Mouse (Mus musculus) hindbrain, embryonic 10.5 days (tissue): ENCODE measurements around the gene Pbld1. TPM values are rescaled to one million over a fixed set of nuclear protein-coding genes. Genes with fewer than 3 reads are reported as not detected.

Source experiments
- DNase-seq: peaks from one replicate; pipeline ENCODE4 v3.0.0-alpha.2; 2017; ENCODE audit warnings: low spot score
- H3K27ac ChIP-seq: fragments of 300-500 bp; sonication (generic); 2 replicates; pipeline ENCODE4 v1.5.1; 2016; ENCODE audit warnings: mild to moderate bottlenecking, moderate library complexity
- H3K27me3 ChIP-seq: fragments of 300-500 bp; sonication (generic); 2 replicates; pipeline ENCODE4 v1.6.1; 2016; ENCODE audit warnings: mild to moderate bottlenecking; ENCODE audit not compliant: poor library complexity, insufficient read depth, severe bottlenecking
- H3K36me3 ChIP-seq: fragments of 300-500 bp; sonication (generic); 2 replicates; pipeline ENCODE4 v1.6.1; 2016; ENCODE audit warnings: mild to moderate bottlenecking, moderate library complexity
- H3K4me1 ChIP-seq: fragments of 300-500 bp; sonication (generic); replicated peaks from 2 replicates; pipeline ENCODE4 v1.6.1; 2016; ENCODE audit warnings: mild to moderate bottlenecking
- H3K4me3 ChIP-seq: fragments of 300-500 bp; sonication (generic); 2 replicates; pipeline ENCODE4 v1.5.1; 2016; ENCODE audit warnings: mild to moderate bottlenecking, moderate library complexity
- H3K9me3 ChIP-seq: fragments of 300-500 bp; sonication (generic); 2 replicates; pipeline ENCODE4 v1.6.1; 2016; ENCODE audit warnings: mild to moderate bottlenecking, moderate library complexity
- WGBS: fragments of 180-500 bp; shearing (Covaris S2); methylation state at CpG from one replicate; pipeline ENCODE4 v1.1.7; 2016; 5-methylcytosine and 5-hydroxymethylcytosine counted together
- polyA plus RNA-seq: library from polyadenylated mRNA; unstranded; fragments of >200 nt; fragmentation: Nextera tagmentation; extraction: Ambion mirVana; gene quantifications from 2 replicates; pipeline ENCODE4 v1.2.1, GENCODE M21; 2016

Pbld1 gene
- 1.6 and 2.0 TPM in 2 replicates for polyA plus RNA-seq

- WGBS = 94% methylated on average over 2 of the region's 2 CpGs
- H3K9me3 ChIP-seq = no peaks in the 10 kb centered on the region
- no peaks in the 10 kb centered on the region for H3K27me3 ChIP-seq
- H3K4me3 ChIP-seq = no peak within 1 kb of the TSS
- no peak for DNase-seq
- H3K27ac ChIP-seq = no peak within 1 kb of the TSS
- peaks cover 17% of the 10 kb centered on the region; the same call in 1 of the 2 replicates for H3K4me1 ChIP-seq
- no peaks in the 10 kb centered on the region for H3K36me3 ChIP-seq
These were observed at the start of gene Pbld1 for GRCm38 (mm10) chr10:63059862-63060261. TSS of gene Pbld1 (plus strand) at chr10:63060162.

GRCm38 (mm10) chr10:63010268-63010667 lies 49.7 kb upstream of the Pbld1 start:
- Histone ChIP-seq H3K27me3 (no peaks in the 10 kb centered on the region), H3K9me3 (no peaks in the 10 kb centered on the region), H3K4me3 (no peak overlapping the region), H3K4me1 (no peaks in the 10 kb centered on the region), H3K27ac (no peak overlapping the region), H3K36me3 (peaks cover 98% of the 10 kb centered on the region)
- DNase-seq = no peak
- WGBS = 88% methylated on average over 4 of the region's 4 CpGs

- Histone ChIP-seq H3K4me1 (no peaks in the 10 kb centered on the region), H3K27me3 (no peaks in the 10 kb centered on the region), H3K36me3 (peaks cover 98% of the 10 kb centered on the region), H3K9me3 (no peaks in the 10 kb centered on the region), H3K27ac (no peak overlapping the region), H3K4me3 (no peak overlapping the region)
- 89% methylated on average over 6 of the region's 6 CpGs for WGBS
- DNase-seq = no peak
These were observed 48.4 kb upstream of the Pbld1 start for GRCm38 (mm10) chr10:63011556-63011955.

DNA sequence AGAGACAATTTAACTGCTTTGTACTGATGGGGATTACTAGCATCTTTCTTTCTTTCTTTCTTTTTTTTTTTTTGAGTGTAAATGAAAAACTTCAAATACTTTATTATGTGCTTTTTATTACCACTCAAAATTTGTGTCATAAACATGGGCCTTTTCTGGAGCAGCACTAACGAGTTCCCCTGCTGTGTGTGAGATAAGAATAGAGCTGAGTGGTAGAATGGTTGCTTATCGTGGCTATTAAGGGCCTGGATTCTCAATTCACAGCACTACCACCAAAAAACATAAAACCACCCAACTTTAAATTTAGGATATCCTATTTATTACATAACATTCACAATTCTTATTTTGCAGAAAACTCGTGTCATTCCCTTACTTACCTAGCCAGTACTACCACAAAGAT lies 46.5 kb upstream of the Pbld1 start:
- Histone ChIP-seq H3K36me3 (peaks cover 98% of the 10 kb centered on the region), H3K9me3 (no peaks in the 10 kb centered on the region), H3K27me3 (no peaks in the 10 kb centered on the region), H3K4me3 (no peak overlapping the region), H3K27ac (no peak overlapping the region), H3K4me1 (no peaks in the 10 kb centered on the region)
- WGBS = 90% methylated on average over 3 of the region's 3 CpGs
- no peak for DNase-seq

- H3K4me1 ChIP-seq = peaks cover under 1% of the 10 kb centered on the region; the same call in 1 of the 2 replicates
- no peaks in the 10 kb centered on the region for H3K27me3 ChIP-seq
- H3K9me3 ChIP-seq = no peaks in the 10 kb centered on the region
- H3K36me3 ChIP-seq = peaks cover 95% of the 10 kb centered on the region
- H3K27ac ChIP-seq = no peak overlapping the region
- 92% methylated on average over 9 of the region's 9 CpGs for WGBS
- H3K4me3 ChIP-seq = no peak overlapping the region
- no peak for DNase-seq
These were observed 45.8 kb upstream of the Pbld1 start for GRCm38 (mm10) chr10:63014168-63014567.

DNA sequence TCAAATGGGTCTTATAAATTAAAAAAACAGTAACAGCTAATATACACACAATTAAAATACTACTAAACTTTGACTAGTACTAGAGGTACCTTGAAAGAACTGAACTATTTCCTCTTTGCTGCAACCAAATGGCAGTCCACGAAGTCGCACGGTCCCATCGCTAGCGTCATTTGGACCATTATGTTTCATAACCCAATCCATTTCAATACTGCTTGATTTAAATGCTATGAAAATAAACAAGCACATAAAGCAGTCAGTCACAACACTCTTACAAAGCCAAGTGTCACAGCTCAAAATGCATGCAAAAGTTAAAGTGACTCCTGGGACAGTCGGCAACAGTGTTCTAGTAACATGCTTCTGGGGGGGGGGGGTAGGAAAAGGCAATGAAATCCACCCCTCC lies 40.7 kb upstream of the Pbld1 start:
- Histone ChIP-seq H3K27ac (no peak overlapping the region), H3K9me3 (no peaks in the 10 kb centered on the region), H3K27me3 (no peaks in the 10 kb centered on the region), H3K4me1 (peaks cover 26% of the 10 kb centered on the region), H3K4me3 (no peak overlapping the region), H3K36me3 (peaks cover 45% of the 10 kb centered on the region)
- WGBS = 94% methylated on average over 6 of the region's 6 CpGs
- no peak for DNase-seq

GRCm38 (mm10) chr10:63021702-63022101 lies 38.3 kb upstream of the Pbld1 start:
- Histone ChIP-seq H3K27me3 (no peaks in the 10 kb centered on the region), H3K9me3 (no peaks in the 10 kb centered on the region), H3K4me3 (peak overlapping the region; percentile 95), H3K36me3 (peaks cover 21% of the 10 kb centered on the region), H3K27ac (peak overlapping the region; percentile 100), H3K4me1 (peaks cover 48% of the 10 kb centered on the region)
- DNase-seq = no peak
- WGBS = 65% methylated on average over 4 of the region's 4 CpGs

DNA sequence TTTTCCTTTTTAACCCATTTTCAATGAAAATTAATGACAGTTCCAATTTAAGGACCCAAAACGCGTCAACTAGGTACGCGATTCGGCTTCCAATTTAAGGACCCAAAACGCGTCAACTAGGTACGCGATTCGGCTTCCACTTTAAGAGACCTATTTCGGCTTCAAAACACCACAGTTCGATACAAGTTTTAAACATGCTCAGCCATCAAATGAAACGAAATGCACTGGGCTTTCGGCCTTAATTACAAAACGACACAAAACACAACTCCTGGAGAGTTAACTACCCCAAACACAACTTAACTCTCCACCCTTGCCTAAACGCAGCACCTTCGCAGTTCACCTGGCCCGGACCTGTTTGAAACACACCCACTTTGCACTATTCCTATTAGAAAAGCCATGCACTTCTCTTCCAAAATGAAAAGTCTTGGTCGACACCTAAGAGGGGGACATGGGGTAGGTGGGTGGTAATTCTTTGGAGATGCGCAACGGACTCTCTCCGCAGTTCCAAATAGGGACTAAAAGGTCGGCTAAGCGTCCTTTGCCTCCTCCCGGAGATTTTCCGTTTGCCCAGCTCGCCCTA lies 37.3 kb upstream of the Pbld1 start:
- WGBS = under 1% methylated on average over 27 of the region's 27 CpGs
- H3K27me3 ChIP-seq = no peaks in the 10 kb centered on the region
- no peak for DNase-seq
- no peaks in the 10 kb centered on the region for H3K9me3 ChIP-seq
- H3K36me3 ChIP-seq = peaks cover 12% of the 10 kb centered on the region
- H3K4me3 ChIP-seq = peak overlapping the region; percentile 95
- peaks cover 56% of the 10 kb centered on the region for H3K4me1 ChIP-seq
- H3K27ac ChIP-seq = peak overlapping the region; percentile 100

GRCm38 (mm10) chr10:63023121-63023748 lies 36.7 kb upstream of the Pbld1 start:
- no peaks in the 10 kb centered on the region for H3K27me3 ChIP-seq
- H3K4me1 ChIP-seq = peaks cover 61% of the 10 kb centered on the region
- H3K36me3 ChIP-seq = peaks cover 6% of the 10 kb centered on the region
- under 1% methylated on average over 68 of the region's 68 CpGs for WGBS
- peak overlapping the region; percentile 100 for H3K27ac ChIP-seq
- peak overlapping the region; percentile 95 for H3K4me3 ChIP-seq
- H3K9me3 ChIP-seq = no peaks in the 10 kb centered on the region
- peak; percentile 74 for DNase-seq

DNA sequence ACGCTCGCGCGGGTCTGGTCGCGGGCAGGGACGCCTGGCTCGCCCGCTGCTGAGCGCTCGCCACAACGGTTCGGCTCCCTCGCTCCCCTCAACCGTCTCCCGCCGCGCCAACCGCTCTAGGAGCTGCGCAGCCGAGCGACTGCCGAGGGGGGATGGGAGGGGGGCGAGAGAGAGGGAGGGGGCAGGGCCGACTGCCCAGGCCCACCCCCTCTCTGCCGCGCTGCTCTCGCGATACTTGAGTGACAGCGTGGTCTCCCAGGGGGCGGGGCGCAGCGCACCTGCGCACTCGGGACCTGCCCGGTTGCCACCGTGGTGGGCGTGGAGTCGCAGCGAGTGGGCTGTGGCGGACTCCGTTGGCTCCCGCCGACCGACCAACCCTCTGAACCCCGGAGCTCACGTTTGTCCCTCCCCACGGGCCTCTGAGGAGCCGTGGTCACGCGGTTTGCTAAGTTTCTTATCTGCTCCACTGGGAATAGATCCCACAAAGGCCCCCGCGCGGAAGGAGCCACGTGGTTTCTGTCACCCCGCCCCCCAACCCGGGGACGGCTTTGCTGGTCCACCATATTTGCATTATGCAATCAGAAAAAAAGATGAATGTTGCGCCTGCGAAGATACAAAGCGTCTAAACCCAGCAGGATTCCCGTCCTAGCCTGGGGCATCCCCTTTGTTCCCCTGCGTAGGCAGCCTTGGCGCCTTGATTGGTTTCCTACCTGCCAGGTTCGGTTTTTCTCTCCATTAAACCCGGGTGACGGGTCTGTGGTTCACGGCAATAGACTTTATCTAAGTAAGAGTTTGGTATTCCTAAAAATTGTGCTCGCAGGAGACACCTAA lies 36.0 kb upstream of the Pbld1 start, which contains the start of the genes Hnrnph3 and Pbld2:
Gene Hnrnph3, minus strand, starts transcription at position 469 of the 831 bp plus-strand sequence.
Gene Pbld2, plus strand, starts transcription at position 567 of the 831 bp plus-strand sequence.
- H3K4me1 ChIP-seq = peaks cover 69% of the 10 kb centered on the region
- peak within 1 kb of the TSS; percentile 100 for H3K27ac ChIP-seq
- H3K36me3 ChIP-seq = no peaks in the 10 kb centered on the region
- DNase-seq = peak; percentile 99
- no peaks in the 10 kb centered on the region for H3K27me3 ChIP-seq
- under 1% methylated on average over 69 of the region's 69 CpGs for whole genome bisulfite sequencing
- no peaks in the 10 kb centered on the region for H3K9me3 ChIP-seq
- peak within 1 kb of the TSS; percentile 95 for H3K4me3 ChIP-seq

- WGBS = under 1% methylated on average over 8 of the region's 8 CpGs
- peak; percentile 74 for DNase-seq
These were observed 35.4 kb upstream of the Pbld1 start for GRCm38 (mm10) chr10:63024580-63024910.

DNA sequence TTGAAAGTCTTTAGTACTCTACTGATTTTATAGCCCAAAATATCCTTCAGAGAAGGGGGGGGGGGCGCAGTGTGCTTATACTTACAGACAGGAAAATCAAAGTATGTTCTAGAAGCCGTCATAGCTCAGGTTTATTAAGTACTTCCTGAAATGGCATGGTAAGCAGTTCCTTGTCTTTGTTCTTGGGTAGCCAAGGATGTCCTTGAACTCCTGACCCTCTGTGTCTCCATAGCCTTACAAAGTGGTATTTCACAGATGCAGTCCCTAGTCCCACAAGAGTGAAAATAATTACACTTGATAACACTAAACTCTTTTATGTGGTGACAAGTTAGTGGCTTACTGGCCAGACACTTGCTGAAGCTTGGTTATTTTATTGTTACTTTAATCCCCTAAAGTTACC lies 34.9 kb upstream of the Pbld1 start:
- DNase-seq = peak; percentile 13

More at GRCm38 (mm10) chr10:63024580-63024910, 35.4 kb upstream of the Pbld1 start:
- Histone ChIP-seq H3K4me1 (peaks cover 68% of the 10 kb centered on the region), H3K27ac (peak overlapping the region; percentile 100), H3K27me3 (no peaks in the 10 kb centered on the region), H3K4me3 (peak overlapping the region; percentile 95), H3K36me3 (no peaks in the 10 kb centered on the region), H3K9me3 (no peaks in the 10 kb centered on the region)

More for the DNA sequence above, 34.9 kb upstream of the Pbld1 start:
- no peaks in the 10 kb centered on the region for H3K36me3 ChIP-seq
- WGBS = 37% methylated on average over 2 of the region's 2 CpGs
- no peaks in the 10 kb centered on the region for H3K9me3 ChIP-seq
- peaks cover 67% of the 10 kb centered on the region for H3K4me1 ChIP-seq
- no peaks in the 10 kb centered on the region for H3K27me3 ChIP-seq
- H3K27ac ChIP-seq = peak overlapping the region; percentile 100
- H3K4me3 ChIP-seq = peak overlapping the region; percentile 95
